Mouse (Mus musculus) lung, adult 2 months (tissue): Measurements from ENCODE around the gene Mboat2. TPM values are rescaled to one million over a fixed set of nuclear protein-coding genes. Genes with fewer than 3 reads are reported as not detected.

Experiments used
- DNase-seq: peaks from one replicate; pipeline ENCODE4 v3.0.0; 2022
- H3K4me1 ChIP-seq: fragments of 200-500 bp; 2 replicates; pipeline ENCODE4 v1.6.1; 2011; ENCODE audit warnings: low read length; ENCODE audit not compliant: control insufficient read depth, insufficient read depth
- H3K4me3 ChIP-seq: fragments of 200-500 bp; replicated peaks from 2 replicates; pipeline ENCODE3; 2011; ENCODE audit warnings: low read depth, mild to moderate bottlenecking, control low read depth, low read length; ENCODE audit errors: extremely low read depth
- CTCF ChIP-seq: fragments of 200-500 bp; IDR thresholded peaks from 2 replicates; pipeline ENCODE4 v1.5.1; 2011; ENCODE audit warnings: mild to moderate bottlenecking, low read length, control low read depth; ENCODE audit not compliant: insufficient read depth
- POLR2A ChIP-seq: fragments of 200-500 bp; IDR thresholded peaks from 2 replicates; pipeline ENCODE4 v1.6.1; 2011; ENCODE audit warnings: low read depth, mild to moderate bottlenecking, control low read depth, low read length, borderline replicate concordance; ENCODE audit errors: extremely low read depth
- WGBS: fragments of 180-500 bp; shearing (Covaris S2); methylation state at CpG from one replicate; pipeline ENCODE4 v1.1.7; 2018; 5-methylcytosine and 5-hydroxymethylcytosine counted together
- polyA plus RNA-seq: library from polyadenylated mRNA; depleted of rRNA; stranded (reverse); fragments of >200 nt; gene quantifications from 2 replicates; pipeline ENCODE4 v1.2.3, GENCODE M21; 2012; rRNA removed

Mboat2 gene
- polyA plus RNA-seq, 1 experiment, result 4.0 TPM

GRCm38 (mm10) chr12:25009957-25010356, 179.3 kb downstream of the Mboat2 start:
- H3K4me1 ChIP-seq, result no peaks in the 10 kb centered on the region
- no peak for TF ChIP-seq POLR2A
- TF ChIP-seq CTCF, result no peak
- WGBS, result 82% methylated on average over 9 of the region's 9 CpGs
- H3K4me3 ChIP-seq, result no peak overlapping the region
- DNase-seq, result no peak

- Histone ChIP-seq H3K4me1 (no peaks in the 10 kb centered on the region), H3K4me3 (no peak overlapping the region)
- TF ChIP-seq CTCF, result no peak
- TF ChIP-seq POLR2A, result no peak
- 68% methylated on average over 1 of the region's 1 CpGs for WGBS
- DNase-seq, result no peak
These were observed 179.7 kb downstream of the Mboat2 start for GRCm38 (mm10) chr12:25010416-25010815.

GRCm38 (mm10) chr12:25011733-25012367, 181.2 kb downstream of the Mboat2 start:
- TF ChIP-seq CTCF (no peak), POLR2A (no peak)
- DNase-seq, result peak; percentile 11
- H3K4me3 ChIP-seq, result no peak overlapping the region
- WGBS, result 52% methylated on average over 15 of the region's 15 CpGs
- no peaks in the 10 kb centered on the region for H3K4me1 ChIP-seq

- no peak for DNase-seq
- 63% methylated on average over 13 of the region's 13 CpGs for WGBS
- no peak for TF ChIP-seq CTCF
- TF ChIP-seq POLR2A, result no peak
These were observed 182.2 kb downstream of the Mboat2 start for GRCm38 (mm10) chr12:25012555-25013540.

More at GRCm38 (mm10) chr12:25012555-25013540, 182.2 kb downstream of the Mboat2 start:
- H3K4me1 ChIP-seq, result no peaks in the 10 kb centered on the region
- no peak overlapping the region for H3K4me3 ChIP-seq

Other genes starting within 250 kb of the Mboat2 start
- gene Klf11, start 179.6 kb upstream of the Mboat2 start, polyA plus RNA-seq, result 22.1 and 35.2 TPM in 2 replicates
- 16.7 and 22.5 TPM in 2 replicates for gene Cys1, start 149.1 kb upstream of the Mboat2 start, polyA plus RNA-seq
- gene Rrm2, start 122.6 kb upstream of the Mboat2 start, polyA plus RNA-seq, result 1.6 and 2.1 TPM in 2 replicates
- gene Kidins220, start 144.0 kb downstream of the Mboat2 start, polyA plus RNA-seq, result 37.8 and 56.5 TPM in 2 replicates